Mouse (Mus musculus) hindbrain, embryonic 13.5 days (tissue): ENCODE data around the gene Pcsk4. TPM values are rescaled to one million over a fixed set of nuclear protein-coding genes. Genes with fewer than 3 reads are reported as not detected.

Source experiments
- ATAC-seq: fragments of 200-750 bp; cut with Nextera tagmentation; 2 replicates; pipeline ENCODE4 v1.8.0; 2017; ENCODE audit warnings: moderate TSS enrichment; ENCODE audit not compliant: low FRiP score
- H3K27ac ChIP-seq: fragments of 300-500 bp; sonication (generic); 2 replicates; pipeline ENCODE4 v1.5.1; 2015; ENCODE audit warnings: inconsistent platforms, mild to moderate bottlenecking, moderate library complexity
- H3K27me3 ChIP-seq: fragments of 300-500 bp; sonication (generic); 2 replicates; pipeline ENCODE4 v1.6.1; 2015; ENCODE audit warnings: mild to moderate bottlenecking, inconsistent platforms
- H3K36me3 ChIP-seq: fragments of 300-500 bp; sonication (generic); 2 replicates; pipeline ENCODE4 v1.6.1; 2015; ENCODE audit warnings: mild to moderate bottlenecking, inconsistent platforms
- H3K4me1 ChIP-seq: fragments of 300-500 bp; sonication (generic); replicated peaks from 2 replicates; pipeline ENCODE4 v1.6.1; 2015; ENCODE audit warnings: inconsistent platforms
- H3K4me2 ChIP-seq: fragments of 300-500 bp; sonication (generic); 2 replicates; pipeline ENCODE4 v1.6.1; 2015; ENCODE audit warnings: inconsistent platforms, mild to moderate bottlenecking, moderate library complexity
- H3K4me3 ChIP-seq: fragments of 300-500 bp; sonication (generic); 2 replicates; pipeline ENCODE4 v1.5.1; 2015; ENCODE audit warnings: mild to moderate bottlenecking, inconsistent platforms
- H3K9ac ChIP-seq: fragments of 300-500 bp; sonication (generic); 2 replicates; pipeline ENCODE4 v1.6.1; 2015; ENCODE audit warnings: mild to moderate bottlenecking, inconsistent platforms
- H3K9me3 ChIP-seq: fragments of 300-500 bp; sonication (generic); 2 replicates; pipeline ENCODE4 v1.6.1; 2016; ENCODE audit warnings: inconsistent platforms
- WGBS: fragments of 180-500 bp; shearing (Covaris S2); methylation state at CpG from one replicate; pipeline ENCODE4 v1.1.7; 2015; 5-methylcytosine and 5-hydroxymethylcytosine counted together
- polyA plus RNA-seq: library from polyadenylated mRNA; unstranded; fragments of >200 nt; fragmentation: Nextera tagmentation; extraction: Ambion mirVana; gene quantifications from 2 replicates; pipeline ENCODE4 v1.2.1, GENCODE M21; 2015

Pcsk4 gene
- polyA plus RNA-seq, 1 experiment from 2014 or later, result 2.5 TPM

- Histone ChIP-seq H3K4me1 (peaks cover 17% of the 10 kb centered on the region), H3K9ac (peak overlapping the region; percentile 68; the same call in 1 of the 2 replicates), H3K4me3 (peak overlapping the region; percentile 46; the same call in 1 of the 2 replicates), H3K4me2 (no peak overlapping the region), H3K9me3 (no peaks in the 10 kb centered on the region), H3K27me3 (peaks cover 46% of the 10 kb centered on the region), H3K27ac (no peak overlapping the region), H3K36me3 (0 out of 2 replicates have a peak, but pooled peaks cover 3% of the 10 kb centered on the region)
- ATAC-seq, result no peak
- 60% methylated on average over 2 of the region's 2 CpGs for WGBS
Measured at GRCm38 (mm10) chr10:80330888-80331287, 1.6 kb upstream of the Pcsk4 start.

- no peaks in the 10 kb centered on the region for H3K36me3 ChIP-seq
- H3K27me3 ChIP-seq, result peaks cover 45% of the 10 kb centered on the region
- H3K4me3 ChIP-seq, result peak overlapping the region; percentile 46
- no peak; the same call in 1 of the 2 replicates for ATAC-seq
- 2% methylated on average over 34 of the region's 41 CpGs for WGBS
- no peak overlapping the region for H3K27ac ChIP-seq
- H3K9ac ChIP-seq, result peak overlapping the region; percentile 68
- H3K4me2 ChIP-seq, result peak overlapping the region; percentile 79
- H3K4me1 ChIP-seq, result peaks cover 17% of the 10 kb centered on the region
- H3K9me3 ChIP-seq, result no peaks in the 10 kb centered on the region
Measured at GRCm38 (mm10) chr10:80330084-80330483, 786 bp upstream of the Pcsk4 start.

GRCm38 (mm10) chr10:80325045-80325444 lies 4.3 kb downstream of the Pcsk4 start:
- no peak overlapping the region for H3K27ac ChIP-seq
- 84% methylated on average over 21 of the region's 21 CpGs for WGBS
- no peak for ATAC-seq

GRCm38 (mm10) chr10:80324120-80325037 lies 4.9 kb downstream of the Pcsk4 start:
- Histone ChIP-seq H3K9me3 (no peaks in the 10 kb centered on the region), H3K4me3 (peak overlapping the region; percentile 45; the same call in 1 of the 2 replicates), H3K4me2 (peak overlapping the region; percentile 79), H3K36me3 (no peaks in the 10 kb centered on the region), H3K9ac (no peak overlapping the region), H3K4me1 (peaks cover 24% of the 10 kb centered on the region), H3K27ac (no peak overlapping the region), H3K27me3 (peaks cover 39% of the 10 kb centered on the region)
- WGBS, result 82% methylated on average over 17 of the region's 17 CpGs
- ATAC-seq, result no peak

More at GRCm38 (mm10) chr10:80325045-80325444, 4.3 kb downstream of the Pcsk4 start:
- H3K27me3 ChIP-seq, result peaks cover 39% of the 10 kb centered on the region
- no peak overlapping the region for H3K9ac ChIP-seq
- H3K4me1 ChIP-seq, result peaks cover 20% of the 10 kb centered on the region
- H3K4me2 ChIP-seq, result no peak overlapping the region
- H3K36me3 ChIP-seq, result no peaks in the 10 kb centered on the region
- no peaks in the 10 kb centered on the region for H3K9me3 ChIP-seq
- no peak overlapping the region for H3K4me3 ChIP-seq

- H3K9ac ChIP-seq, result peak overlapping the region; percentile 70
- peaks cover 28% of the 10 kb centered on the region for H3K4me1 ChIP-seq
- H3K4me2 ChIP-seq, result peak overlapping the region; percentile 79
- peaks cover 7% of the 10 kb centered on the region for H3K36me3 ChIP-seq
- H3K4me3 ChIP-seq, result peak overlapping the region; percentile 45
- WGBS, result 1% methylated on average over 40 of the region's 46 CpGs
- H3K27me3 ChIP-seq, result peaks cover 39% of the 10 kb centered on the region
- H3K9me3 ChIP-seq, result no peaks in the 10 kb centered on the region
- ATAC-seq, result peak; percentile 18; the same call in 1 of the 2 replicates
- no peak overlapping the region for H3K27ac ChIP-seq
Measured at GRCm38 (mm10) chr10:80323261-80324119, 5.8 kb downstream of the Pcsk4 start.

GRCm38 (mm10) chr10:80322811-80323211 lies 6.5 kb downstream of the Pcsk4 start:
- H3K27me3 ChIP-seq, result peaks cover 35% of the 10 kb centered on the region
- no peak overlapping the region for H3K27ac ChIP-seq
- H3K4me2 ChIP-seq, result peak overlapping the region; percentile 79
- 5% methylated on average over 28 of the region's 28 CpGs for WGBS
- H3K9ac ChIP-seq, result peak overlapping the region; percentile 70
- H3K4me3 ChIP-seq, result peak overlapping the region; percentile 45
- H3K4me1 ChIP-seq, result peaks cover 32% of the 10 kb centered on the region
- peaks cover 14% of the 10 kb centered on the region for H3K36me3 ChIP-seq
- 0 out of 2 replicates have a peak, but pooled peaks have one; percentile 4 for ATAC-seq
- no peaks in the 10 kb centered on the region for H3K9me3 ChIP-seq

- Histone ChIP-seq H3K4me1 (peaks cover 41% of the 10 kb centered on the region), H3K4me2 (peak overlapping the region; percentile 79; the same call in 1 of the 2 replicates), H3K27me3 (peaks cover 31% of the 10 kb centered on the region), H3K9ac (no peak overlapping the region), H3K9me3 (no peaks in the 10 kb centered on the region), H3K36me3 (peaks cover 22% of the 10 kb centered on the region), H3K4me3 (no peak overlapping the region), H3K27ac (no peak overlapping the region)
- WGBS, result 91% methylated on average over 21 of the region's 21 CpGs
- no peak for ATAC-seq
Measured at GRCm38 (mm10) chr10:80321670-80322581, 7.4 kb downstream of the Pcsk4 start.

GRCm38 (mm10) chr10:80321014-80321669 lies 8.2 kb downstream of the Pcsk4 start:
- Histone ChIP-seq H3K27ac (no peak overlapping the region), H3K4me1 (peaks cover 49% of the 10 kb centered on the region), H3K4me3 (no peak overlapping the region), H3K27me3 (peaks cover 31% of the 10 kb centered on the region), H3K4me2 (no peak overlapping the region), H3K9ac (no peak overlapping the region), H3K9me3 (no peaks in the 10 kb centered on the region), H3K36me3 (peaks cover 30% of the 10 kb centered on the region)
- no peak for ATAC-seq
- 84% methylated on average over 6 of the region's 6 CpGs for WGBS

- peak; percentile 33 for ATAC-seq
- Histone ChIP-seq H3K27me3 (peaks cover 25% of the 10 kb centered on the region), H3K4me2 (peak within 1 kb of the TSS; percentile 98), H3K4me3 (peak within 1 kb of the TSS; percentile 71), H3K27ac (peak within 1 kb of the TSS; percentile 68), H3K36me3 (peaks cover 38% of the 10 kb centered on the region), H3K9ac (peak within 1 kb of the TSS; percentile 83), H3K4me1 (peaks cover 57% of the 10 kb centered on the region), H3K9me3 (no peaks in the 10 kb centered on the region)
- under 1% methylated on average over 34 of the region's 34 CpGs for WGBS
Measured at GRCm38 (mm10) chr10:80320340-80320760, 8.9 kb downstream of the Pcsk4 start, which contains the start of gene 2310011J03Rik. TSS of gene 2310011J03Rik (minus strand) at chr10:80320537.

- Histone ChIP-seq H3K4me2 (no peak overlapping the region), H3K9me3 (no peaks in the 10 kb centered on the region), H3K27me3 (peaks cover 3% of the 10 kb centered on the region; the same call in 1 of the 2 replicates), H3K36me3 (peaks cover 72% of the 10 kb centered on the region), H3K27ac (peak overlapping the region; percentile 15; the same call in 1 of the 2 replicates), H3K4me1 (peaks cover 74% of the 10 kb centered on the region), H3K9ac (no peak overlapping the region), H3K4me3 (no peak overlapping the region)
- no peak for ATAC-seq
- 53% methylated on average over 10 of the region's 10 CpGs for WGBS
Measured at GRCm38 (mm10) chr10:80317011-80317410, 12.3 kb downstream of the Pcsk4 start.
